Comparison of ENCODE assay signal across 12 mouse cellular contexts in the genomic region with DNA sequence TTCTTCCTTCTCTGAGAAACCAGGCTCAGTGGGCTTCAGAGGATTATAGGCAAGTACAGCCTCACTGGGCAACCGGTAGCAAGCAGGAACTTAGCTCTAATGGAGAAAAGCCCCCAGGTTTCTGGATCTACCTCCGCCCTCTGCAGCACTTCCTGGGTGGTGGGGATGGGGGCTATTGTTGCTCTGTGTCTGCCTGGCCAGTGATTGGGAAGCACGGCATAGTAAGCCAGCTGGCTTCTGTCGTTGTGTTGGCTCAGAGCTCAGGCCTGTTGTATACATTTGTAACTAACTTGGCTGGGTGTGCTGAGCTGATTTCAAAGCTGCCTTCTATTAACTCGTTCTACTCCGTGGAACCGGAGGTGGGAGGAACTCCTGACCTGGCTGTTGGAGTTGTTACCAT. TPM values are rescaled to one million over a fixed set of nuclear protein-coding genes. Genes with fewer than 3 reads are reported as not detected.
DNase-seq lines count a peak whose midpoint lies in the region; ATAC-seq and TF ChIP-seq lines count a peak whose summit lies in the region.
"Had no signal": no experiment of that assay in that cellular context is flagged by ENCODE, and none has a peak within 500 bp of the region (broad histone marks: within the 10 kb centered on the region; RNA-seq: fewer than 3 reads in every experiment).

No protein-coding gene starts in this region.

- 0 out of 2 replicates have a peak overlapping the region, but pooled peaks have one; percentile 5 for H3K4me2 ChIP-seq in kidney, embryonic 15.5 days
- H3K4me2 ChIP-seq in intestine, embryonic 14.5 days (ENCODE audit: low read length) = peak overlapping the region; percentile 32
- peak overlapping the region; percentile 46 for H3K4me2 ChIP-seq in stomach, embryonic 16.5 days (ENCODE audit: low read depth, low read length)
- H3K4me2 ChIP-seq: embryonic facial prominence, embryonic 15.5 days; heart, embryonic 12.5 days had no signal

- H3K4me1 ChIP-seq in kidney, embryonic 15.5 days = peaks cover 17% of the 10 kb centered on the region
- H3K4me1 ChIP-seq in intestine, embryonic 14.5 days (replicated peaks; ENCODE audit: control insufficient read depth, insufficient read depth, low read length) = peaks cover 41% of the 10 kb centered on the region; the same call in 1 of the 2 replicates
- peaks cover 32% of the 10 kb centered on the region for H3K4me1 ChIP-seq in stomach, embryonic 16.5 days (ENCODE audit: control insufficient read depth, insufficient read depth, low read length)

- no peaks in the 10 kb centered on the region for H3K36me3 ChIP-seq in kidney, embryonic 15.5 days
- H3K36me3 ChIP-seq in intestine, embryonic 14.5 days (ENCODE audit: control insufficient read depth, insufficient read depth, low read length) = no peaks in the 10 kb centered on the region
- H3K36me3 ChIP-seq in stomach, embryonic 16.5 days (ENCODE audit: control insufficient read depth, insufficient read depth, low read length) = no peaks in the 10 kb centered on the region
- H3K36me3 ChIP-seq: embryonic facial prominence, embryonic 15.5 days; G1E; heart, embryonic 12.5 days had no signal

- H3K27me3 ChIP-seq in kidney, embryonic 15.5 days = 0 out of 2 replicates have a peak, but pooled peaks cover 3% of the 10 kb centered on the region
- H3K27me3 ChIP-seq in intestine, embryonic 14.5 days (replicated peaks; ENCODE audit: control insufficient read depth, insufficient read depth, low read length) = no peaks in the 10 kb centered on the region
- no peaks in the 10 kb centered on the region for H3K27me3 ChIP-seq in stomach, embryonic 16.5 days (ENCODE audit: control insufficient read depth, insufficient read depth, low read length)
- H3K27me3 ChIP-seq: embryonic facial prominence, embryonic 15.5 days; heart, embryonic 12.5 days had no signal

- 0 out of 2 replicates have a peak overlapping the region, but pooled peaks have one; percentile 4 for H3K27ac ChIP-seq in kidney, embryonic 15.5 days
- peak overlapping the region; percentile 75 for H3K27ac ChIP-seq in intestine, embryonic 14.5 days (ENCODE audit: low read depth)
- peak overlapping the region; percentile 77 for H3K27ac ChIP-seq in stomach, embryonic 16.5 days (ENCODE audit: low read length)
- H3K27ac ChIP-seq in gastrocnemius, adult 2 months = no peak overlapping the region
- H3K27ac ChIP-seq: embryonic facial prominence, embryonic 15.5 days had no signal

- TF ChIP-seq CTCF in gastrocnemius, adult 2 months (IDR thresholded peaks at IDR 0.05) = no peak

- no peak overlapping the region for H3K9ac ChIP-seq in kidney, embryonic 15.5 days
- no peak overlapping the region for H3K9ac ChIP-seq in intestine, embryonic 14.5 days (ENCODE audit: low read length)
- peak overlapping the region; percentile 51; the same call in 1 of the 2 replicates for H3K9ac ChIP-seq in stomach, embryonic 16.5 days (ENCODE audit: low read length)
- H3K9ac ChIP-seq: embryonic facial prominence, embryonic 15.5 days; heart, embryonic 12.5 days had no signal

- no peak for DNase-seq in kidney, adult 8-10 months
- peak; percentile 4 for DNase-seq in ovary, adult 18-20 months (ENCODE audit: low spot score)
- DNase-seq in ovary, postnatal 10 days (ENCODE audit: low spot score) = no peak
- peak; percentile 71 for DNase-seq in intestine, embryonic 14.5 days (ENCODE audit: low spot score)
- DNase-seq in gastrocnemius, adult 2 months = no peak
- DNase-seq: thymus, postnatal 14 days had no signal

- no peaks in the 10 kb centered on the region for H3K9me3 ChIP-seq in kidney, embryonic 15.5 days (replicated peaks)
- no peaks in the 10 kb centered on the region for H3K9me3 ChIP-seq in intestine, embryonic 14.5 days (ENCODE audit: control insufficient read depth, low read length)
- H3K9me3 ChIP-seq in stomach, embryonic 16.5 days (replicated peaks; ENCODE audit: control insufficient read depth, low read length) = no peaks in the 10 kb centered on the region
- H3K9me3 ChIP-seq: embryonic facial prominence, embryonic 15.5 days; heart, embryonic 12.5 days had no signal

- intact Hi-C loops in gastrocnemius, adult 2 months (cut with DNase I) = no loop called here

- no peak overlapping the region for H3K4me3 ChIP-seq in kidney, embryonic 15.5 days (replicated peaks)
- H3K4me3 ChIP-seq in intestine, embryonic 14.5 days (ENCODE audit: low read depth, low read length) = peak overlapping the region; percentile 8
- peak overlapping the region; percentile 26 for H3K4me3 ChIP-seq in stomach, embryonic 16.5 days (replicated peaks; ENCODE audit: low read length)
- H3K4me3 ChIP-seq in gastrocnemius, adult 2 months = no peak overlapping the region
- H3K4me3 ChIP-seq: embryonic facial prominence, embryonic 15.5 days; heart, embryonic 12.5 days had no signal

- WGBS in kidney, embryonic 15.5 days = 44% methylated on average over 7 of the region's 7 CpGs
- WGBS in intestine, embryonic 14.5 days = 21% methylated on average over 7 of the region's 7 CpGs
- 17% methylated on average over 7 of the region's 7 CpGs for WGBS in stomach, embryonic 16.5 days

- no peak for ATAC-seq in kidney, embryonic 15.5 days (replicated peaks; ENCODE audit: low FRiP score)
- 0 out of 2 replicates have a peak, but pooled peaks have one; percentile 37 for ATAC-seq in intestine, embryonic 14.5 days (replicated peaks; ENCODE audit: low FRiP score, low TSS enrichment, low read depth)
- peak; percentile 79 for ATAC-seq in stomach, embryonic 16.5 days (ENCODE audit: insufficient read depth, low FRiP score)

RNA-seq across cellular contexts. Expression of a gene that starts 58.9 kb away (rescaled TPM):
- polyA plus RNA-seq in kidney, embryonic 15.5 days (2015; fragmentation: Nextera tagmentation; extraction: Ambion mirVana) = 2.2 and 2.4 TPM in 2 replicates
- 0.37 and 0.38 TPM in 2 replicates for polyA plus RNA-seq in intestine, embryonic 14.5 days (2014; fragmentation: Nextera tagmentation; extraction: Ambion mirVana)
- polyA plus RNA-seq in stomach, embryonic 16.5 days (2015; fragmentation: Nextera tagmentation; extraction: Ambion mirVana) = 0.81 and 0.90 TPM in 2 replicates
- not detected for total RNA-seq in gastrocnemius, adult 2 months (2021)
- total RNA-seq: layer of hippocampus, adult 8-10 months had no signal
- polyA plus RNA-seq: G1E had no signal

Comparison
In these comparisons a context has a peak if more than half of its experiments do, and no peak if none do; other contexts are left out.
1. DNase-seq: peak in ovary, adult 18-20 months (single experiment) and intestine, embryonic 14.5 days (single experiment); none in kidney, adult 8-10 months (0 of 2), ovary, postnatal 10 days (single experiment) and gastrocnemius, adult 2 months (single experiment).
2. H3K4me3 ChIP-seq: peak in intestine, embryonic 14.5 days (single experiment) and stomach, embryonic 16.5 days (single experiment); none in kidney, embryonic 15.5 days (single experiment) and gastrocnemius, adult 2 months (single experiment).
3. Peak in every context shown above with its lines, with median percentiles within 50 percentile points of each other: H3K4me2 ChIP-seq.